18 mouse cellular contexts compared by ENCODE assay signal in genomic region chr16:57439206-57439605, GRCm38 (mm10).
DNase-seq lines count a peak whose midpoint lies in the region; ATAC-seq and TF ChIP-seq lines count a peak whose summit lies in the region.
"Had no signal": no experiment of that assay in that cellular context is flagged by ENCODE, and none has a peak within 500 bp of the region (broad histone marks: within the 10 kb centered on the region; RNA-seq: fewer than 3 reads in every experiment).

No protein-coding gene starts in this region.

- H3K4me2 ChIP-seq in forebrain, embryonic 15.5 days (replicated peaks): no peak overlapping the region
- H3K4me2 ChIP-seq in forebrain, postnatal 0 days (ENCODE audit: low read depth): no peak overlapping the region
- H3K4me2 ChIP-seq in lung, embryonic 16.5 days (ENCODE audit: low read depth, low read length): no peak overlapping the region
- no peak overlapping the region for H3K4me2 ChIP-seq in midbrain, embryonic 16.5 days (ENCODE audit: low read length)
- H3K4me2 ChIP-seq: hindbrain, embryonic 14.5 days; liver, embryonic 13.5 days had no signal

- 65% methylated on average over 11 of the region's 11 CpGs for WGBS in forebrain, embryonic 15.5 days
- WGBS in forebrain, postnatal 0 days: 67% methylated on average over 11 of the region's 11 CpGs
- 84% methylated on average over 11 of the region's 11 CpGs for WGBS in lung, embryonic 16.5 days
- WGBS in limb, embryonic 10.5 days: 87% methylated on average over 11 of the region's 11 CpGs
- 75% methylated on average over 11 of the region's 11 CpGs for WGBS in midbrain, embryonic 16.5 days

- H3K36me3 ChIP-seq in forebrain, embryonic 15.5 days: no peaks in the 10 kb centered on the region
- H3K36me3 ChIP-seq in forebrain, postnatal 0 days (ENCODE audit: insufficient read depth): no peaks in the 10 kb centered on the region
- H3K36me3 ChIP-seq in lung, embryonic 16.5 days (ENCODE audit: control insufficient read depth, insufficient read depth, low read length): no peaks in the 10 kb centered on the region
- H3K36me3 ChIP-seq in limb, embryonic 10.5 days: no peaks in the 10 kb centered on the region
- no peaks in the 10 kb centered on the region for H3K36me3 ChIP-seq in midbrain, embryonic 16.5 days (ENCODE audit: control insufficient read depth, insufficient read depth, low read length)
- H3K36me3 ChIP-seq: heart, embryonic 10.5 days; liver, embryonic 13.5 days had no signal

- no peak overlapping the region for H3K27ac ChIP-seq in forebrain, embryonic 15.5 days (replicated peaks)
- no peak overlapping the region for H3K27ac ChIP-seq in forebrain, postnatal 0 days (ENCODE audit: low read depth, low read length)
- no peak overlapping the region for H3K27ac ChIP-seq in lung, embryonic 16.5 days (ENCODE audit: low read length)
- H3K27ac ChIP-seq in limb, embryonic 10.5 days: peak overlapping the region; percentile 46; the same call in 1 of the 2 replicates
- no peak overlapping the region for H3K27ac ChIP-seq in midbrain, embryonic 16.5 days (ENCODE audit: low read length)
- H3K27ac ChIP-seq: heart, embryonic 10.5 days; hindbrain, embryonic 14.5 days; liver, embryonic 13.5 days had no signal

- no peaks in the 10 kb centered on the region for H3K9me3 ChIP-seq in forebrain, embryonic 15.5 days
- no peaks in the 10 kb centered on the region for H3K9me3 ChIP-seq in forebrain, postnatal 0 days (ENCODE audit: low read length)
- H3K9me3 ChIP-seq in lung, embryonic 16.5 days (ENCODE audit: control insufficient read depth, low read length): no peaks in the 10 kb centered on the region
- H3K9me3 ChIP-seq in limb, embryonic 10.5 days (replicated peaks): no peaks in the 10 kb centered on the region
- H3K9me3 ChIP-seq in midbrain, embryonic 16.5 days (replicated peaks; ENCODE audit: control insufficient read depth, low read length, poor library complexity, severe bottlenecking): no peaks in the 10 kb centered on the region
- H3K9me3 ChIP-seq: heart, embryonic 10.5 days; liver, embryonic 13.5 days had no signal

- DNase-seq in forebrain, postnatal 0 days: no peak
- DNase-seq in lung, adult 18-20 months: no peak
- DNase-seq in limb, embryonic 10.5 days (ENCODE audit: low spot score): no peak
- DNase-seq in urinary bladder, postnatal 4 days (ENCODE audit: low spot score in 2 of 2): no peak
- DNase-seq in urinary bladder, postnatal 14 days (ENCODE audit: low spot score): no peak
- DNase-seq: gastrocnemius, postnatal 25 days; heart, postnatal 14 days; liver, embryonic 13.5 days; midbrain, embryonic 14.5 days; thymus, postnatal 14 days had no signal

- H3K4me3 ChIP-seq in forebrain, embryonic 15.5 days: no peak overlapping the region
- H3K4me3 ChIP-seq in forebrain, postnatal 0 days (ENCODE audit: low read depth, low read length): no peak overlapping the region
- no peak overlapping the region for H3K4me3 ChIP-seq in lung, embryonic 16.5 days (ENCODE audit: low read length)
- H3K4me3 ChIP-seq in limb, embryonic 10.5 days: no peak overlapping the region
- H3K4me3 ChIP-seq in midbrain, embryonic 16.5 days (ENCODE audit: low read depth, low read length): no peak overlapping the region
- H3K4me3 ChIP-seq: heart, embryonic 10.5 days; liver, embryonic 13.5 days had no signal

- TF ChIP-seq CTCF in forebrain, postnatal 0 days (IDR thresholded peaks at IDR 0.05; ENCODE audit: low read depth): no peak

- H3K27me3 ChIP-seq in forebrain, embryonic 15.5 days: no peaks in the 10 kb centered on the region
- 0 out of 2 replicates have a peak, but pooled peaks cover 3% of the 10 kb centered on the region for H3K27me3 ChIP-seq in forebrain, postnatal 0 days (ENCODE audit: insufficient read depth, low read length)
- H3K27me3 ChIP-seq in lung, embryonic 16.5 days (ENCODE audit: control insufficient read depth, insufficient read depth, low read depth, low read length): no peaks in the 10 kb centered on the region
- no peaks in the 10 kb centered on the region for H3K27me3 ChIP-seq in limb, embryonic 10.5 days (ENCODE audit: low read depth, poor library complexity, severe bottlenecking)
- no peaks in the 10 kb centered on the region for H3K27me3 ChIP-seq in midbrain, embryonic 16.5 days (ENCODE audit: control insufficient read depth, insufficient read depth, low read depth, low read length)
- H3K27me3 ChIP-seq: CH12.LX; liver, embryonic 13.5 days had no signal

- peaks cover 26% of the 10 kb centered on the region for H3K4me1 ChIP-seq in forebrain, embryonic 15.5 days
- H3K4me1 ChIP-seq in forebrain, postnatal 0 days (ENCODE audit: insufficient read depth): 0 out of 2 replicates have a peak, but pooled peaks cover 4% of the 10 kb centered on the region
- peaks cover 5% of the 10 kb centered on the region; the same call in 1 of the 2 replicates for H3K4me1 ChIP-seq in lung, embryonic 16.5 days (replicated peaks; ENCODE audit: control insufficient read depth, insufficient read depth, low read length)
- H3K4me1 ChIP-seq in limb, embryonic 10.5 days: peaks cover 63% of the 10 kb centered on the region
- H3K4me1 ChIP-seq in midbrain, embryonic 16.5 days (ENCODE audit: control insufficient read depth, insufficient read depth, low read length): no peaks in the 10 kb centered on the region
- H3K4me1 ChIP-seq: liver, embryonic 13.5 days had no signal

- no peak overlapping the region for H3K9ac ChIP-seq in forebrain, embryonic 15.5 days (replicated peaks)
- no peak overlapping the region for H3K9ac ChIP-seq in forebrain, postnatal 0 days
- H3K9ac ChIP-seq in lung, embryonic 16.5 days (ENCODE audit: low read length): no peak overlapping the region
- no peak overlapping the region for H3K9ac ChIP-seq in midbrain, embryonic 16.5 days (ENCODE audit: low read depth, low read length)
- H3K9ac ChIP-seq: hindbrain, embryonic 14.5 days; liver, embryonic 13.5 days had no signal

- ATAC-seq in forebrain, embryonic 15.5 days (replicated peaks): 0 out of 2 replicates have a peak, but pooled peaks have one; percentile 13
- ATAC-seq in forebrain, postnatal 0 days: no peak
- 0 out of 2 replicates have a peak, but pooled peaks have one; percentile 34 for ATAC-seq in lung, embryonic 16.5 days (ENCODE audit: low read depth)
- ATAC-seq in midbrain, embryonic 16.5 days: no peak
- ATAC-seq: forebrain, embryonic 16.5 days; lung, postnatal 0 days had no signal

Comparison
In these comparisons a context has a peak if more than half of its experiments do, and no peak if none do; other contexts are left out.
1. ATAC-seq: peak in forebrain, embryonic 15.5 days (single experiment) and lung, embryonic 16.5 days (single experiment); none in forebrain, postnatal 0 days (single experiment) and midbrain, embryonic 16.5 days (single experiment).